23 mouse cellular contexts compared by ENCODE assay signal in the genomic region with DNA sequence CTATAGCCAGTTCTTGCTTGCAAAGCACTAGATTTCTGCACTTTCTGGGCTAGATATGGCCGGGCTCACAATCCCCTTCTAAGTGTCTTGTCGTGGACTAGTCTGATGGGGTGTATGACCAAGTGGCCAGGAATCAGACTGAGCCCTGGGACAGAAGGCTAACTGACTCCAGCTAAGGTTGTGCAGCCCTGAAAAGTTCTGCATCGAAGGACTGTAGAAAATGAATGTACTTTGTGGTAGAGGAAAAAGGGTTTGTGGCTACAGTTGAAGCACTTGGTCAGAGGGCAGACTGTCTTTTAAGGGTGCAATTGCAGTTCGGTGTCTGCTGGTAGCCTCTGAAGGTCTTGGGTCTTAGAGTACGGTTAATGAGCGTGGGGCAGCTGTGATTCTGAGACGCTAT. TPM values are rescaled to one million over a fixed set of nuclear protein-coding genes. Genes with fewer than 3 reads are reported as not detected.
DNase-seq lines count a peak whose midpoint lies in the region; ATAC-seq and TF ChIP-seq lines count a peak whose summit lies in the region.
"Had no signal": no experiment of that assay in that cellular context is flagged by ENCODE, and none has a peak within 500 bp of the region (broad histone marks: within the 10 kb centered on the region; RNA-seq: fewer than 3 reads in every experiment).

No protein-coding gene starts in this region.

- peaks cover 34% of the 10 kb centered on the region for H3K4me1 ChIP-seq in liver, adult 2 months (ENCODE audit: control insufficient read depth, insufficient read depth, low read length)
- peaks cover 19% of the 10 kb centered on the region for H3K4me1 ChIP-seq in liver, postnatal 0 days (ENCODE audit: insufficient read depth)
- peaks cover 37% of the 10 kb centered on the region for H3K4me1 ChIP-seq in limb, embryonic 10.5 days

- H3K9ac ChIP-seq in liver, adult 2 months (ENCODE audit: low read depth, low read length), result peak overlapping the region; percentile 67
- no peak overlapping the region for H3K9ac ChIP-seq in liver, postnatal 0 days (replicated peaks)
- H3K9ac ChIP-seq: embryonic facial prominence, embryonic 12.5 days; forebrain, embryonic 15.5 days; hindbrain, embryonic 13.5 days had no signal

- H3K4me2 ChIP-seq in liver, postnatal 0 days (ENCODE audit: low read depth, low read length), result no peak overlapping the region
- H3K4me2 ChIP-seq: embryonic facial prominence, embryonic 12.5 days; forebrain, embryonic 15.5 days; hindbrain, embryonic 13.5 days had no signal

- no peak for TF ChIP-seq POLR2A in liver, adult 2 months (IDR thresholded peaks at IDR 0.05; ENCODE audit: extremely low read depth, insufficient read depth, low read length)

- H3K79me2 ChIP-seq in liver, adult 2 months (ENCODE audit: control insufficient read depth, insufficient read depth, low read length), result peaks cover 24% of the 10 kb centered on the region; the same call in 1 of the 2 replicates

- H3K36me3 ChIP-seq in liver, adult 2 months (ENCODE audit: control insufficient read depth, insufficient read depth, low read length), result no peaks in the 10 kb centered on the region
- H3K36me3 ChIP-seq in liver, postnatal 0 days (replicated peaks; ENCODE audit: insufficient read depth, low read length), result no peaks in the 10 kb centered on the region
- H3K36me3 ChIP-seq in limb, embryonic 10.5 days, result no peaks in the 10 kb centered on the region
- H3K36me3 ChIP-seq: embryonic facial prominence, embryonic 12.5 days; forebrain, embryonic 15.5 days; G1E; hindbrain, embryonic 13.5 days had no signal

- H3K9me3 ChIP-seq in liver, postnatal 0 days (ENCODE audit: low read length), result no peaks in the 10 kb centered on the region
- no peaks in the 10 kb centered on the region for H3K9me3 ChIP-seq in limb, embryonic 10.5 days (replicated peaks)
- H3K9me3 ChIP-seq: embryonic facial prominence, embryonic 12.5 days; forebrain, embryonic 15.5 days; hindbrain, embryonic 13.5 days had no signal

- DNase-seq in CD4-positive, CD25-positive, alpha-beta regulatory T cell, adult 2 months (ENCODE audit: low read depth, low spot score), result peak; percentile 44
- DNase-seq in liver, adult 2 months (ENCODE audit: extremely low read depth, low read depth, low spot score), result no peak
- no peak for DNase-seq in liver, postnatal 0 days
- peak; percentile 31 for DNase-seq in CD4-positive helper T cell, adult 2 months (ENCODE audit: low read depth, low spot score)
- no peak for DNase-seq in limb, embryonic 10.5 days (ENCODE audit: low spot score)
- no peak for DNase-seq in lung, postnatal 25 days (ENCODE audit: low spot score)
- DNase-seq: adrenal gland, adult 8-10 months; B cell, adult 2 months; cerebellum, adult 11 months; cerebellum, adult 8-10 months; cerebellum, postnatal 14 days; embryo, embryonic 11 days; gastrocnemius, postnatal 36 days; heart, adult 11 months had no signal

- WGBS in liver, adult 2 months, result 73% methylated on average over 7 of the region's 7 CpGs
- WGBS in liver, postnatal 0 days (ENCODE audit: insufficient replicate concordance), result 76% methylated on average over 7 of the region's 7 CpGs
- 93% methylated on average over 7 of the region's 7 CpGs for WGBS in limb, embryonic 10.5 days

- no peak for TF ChIP-seq EP300 in liver, postnatal 0 days (IDR thresholded peaks at IDR 0.05; ENCODE audit: low read depth)

- no peak for ATAC-seq in CD4-positive, CD25-positive, alpha-beta regulatory T cell, adult 4 months
- no peak for ATAC-seq in liver, postnatal 0 days
- ATAC-seq: forebrain, embryonic 15.5 days; intestine, embryonic 16.5 days had no signal

- TF ChIP-seq CTCF in liver, adult 2 months (IDR thresholded peaks at IDR 0.05; ENCODE audit: low read depth, low read length), result no peak
- TF ChIP-seq CTCF in liver, postnatal 0 days (IDR thresholded peaks at IDR 0.05; ENCODE audit: low read depth), result no peak

- no peaks in the 10 kb centered on the region for H3K27me3 ChIP-seq in liver, adult 2 months (ENCODE audit: control insufficient read depth, insufficient read depth, low read length)
- no peaks in the 10 kb centered on the region for H3K27me3 ChIP-seq in liver, postnatal 0 days (ENCODE audit: insufficient read depth, low read length)
- H3K27me3 ChIP-seq in limb, embryonic 10.5 days (ENCODE audit: low read depth, poor library complexity, severe bottlenecking), result peaks cover 18% of the 10 kb centered on the region
- H3K27me3 ChIP-seq: embryonic facial prominence, embryonic 12.5 days had no signal

- peak overlapping the region; percentile 95 for H3K27ac ChIP-seq in liver, adult 2 months (replicated peaks; ENCODE audit: insufficient read depth, low read depth, low read length)
- H3K27ac ChIP-seq in liver, postnatal 0 days (ENCODE audit: low read depth), result no peak overlapping the region
- peak overlapping the region; percentile 46; the same call in 1 of the 2 replicates for H3K27ac ChIP-seq in limb, embryonic 10.5 days
- H3K27ac ChIP-seq: embryonic facial prominence, embryonic 12.5 days; forebrain, embryonic 15.5 days; hindbrain, embryonic 13.5 days had no signal

- no peak overlapping the region; the same call in 1 of the 2 replicates for H3K4me3 ChIP-seq in liver, adult 2 months (ENCODE audit: insufficient read depth, low read depth, low read length)
- no peak overlapping the region for H3K4me3 ChIP-seq in liver, postnatal 0 days (ENCODE audit: low read depth, low read length)
- no peak overlapping the region for H3K4me3 ChIP-seq in limb, embryonic 10.5 days
- H3K4me3 ChIP-seq: embryonic facial prominence, embryonic 12.5 days; forebrain, embryonic 15.5 days; hindbrain, embryonic 13.5 days had no signal

RNA-seq across cellular contexts. Expression of a gene that starts 5.8 kb away (rescaled TPM):
- polyA plus RNA-seq in CD4-positive, CD25-positive, alpha-beta regulatory T cell, adult 4 months (2017; shearing (Covaris generic)), result 100 to 1,000 TPM; 124 to 148 TPM
- 17.6 and 21.8 TPM in 2 replicates for total RNA-seq in liver, adult 2 months (2014; rRNA removed)
- 25.2 and 25.8 TPM in 2 replicates for polyA plus RNA-seq in liver, adult 2 months (2012; rRNA removed)
- polyA plus RNA-seq in liver, postnatal 0 days (2015; fragmentation: Nextera tagmentation; extraction: Ambion mirVana), result 4.5 and 4.7 TPM in 2 replicates
- polyA plus RNA-seq in limb, embryonic 10.5 days (2016; fragmentation: Nextera tagmentation; extraction: Ambion mirVana), result 0.36 and 1.2 TPM in 2 replicates
- polyA plus RNA-seq: forebrain, embryonic 15.5 days; G1E had no signal

RNA-seq across cellular contexts. Expression of a gene that starts 15.4 kb away (rescaled TPM):
- polyA plus RNA-seq in CD4-positive, CD25-positive, alpha-beta regulatory T cell, adult 4 months (2017; shearing (Covaris generic)), result 1 to 10 TPM; 6.2 to 6.6 TPM
- 1.1 and 1.5 TPM in 2 replicates for total RNA-seq in liver, adult 2 months (2014; rRNA removed)
- polyA plus RNA-seq in liver, adult 2 months (2012; rRNA removed), result 0.15 and 0.32 TPM in 2 replicates
- not detected in 2 replicates for polyA plus RNA-seq in liver, postnatal 0 days (2015; fragmentation: Nextera tagmentation; extraction: Ambion mirVana)
- polyA plus RNA-seq in limb, embryonic 10.5 days (2016; fragmentation: Nextera tagmentation; extraction: Ambion mirVana), result not detected in 2 replicates
- total RNA-seq: common myeloid progenitor, adult 5-6 weeks; G1E; hematopoietic stem cell, adult 5-6 weeks had no signal
- polyA plus RNA-seq: embryonic facial prominence, embryonic 12.5 days; forebrain, embryonic 11.5 days; forebrain, embryonic 15.5 days; hindbrain, embryonic 13.5 days; intestine, embryonic 16.5 days had no signal

Comparison
In these comparisons a context has a peak if more than half of its experiments do, and no peak if none do; other contexts are left out.
1. DNase-seq: peak in CD4-positive, CD25-positive, alpha-beta regulatory T cell, adult 2 months (single experiment) and CD4-positive helper T cell, adult 2 months (single experiment); none in liver, adult 2 months (single experiment), liver, postnatal 0 days (single experiment), limb, embryonic 10.5 days (single experiment) and lung, postnatal 25 days (single experiment).